Mouse (Mus musculus) spleen, adult 12 weeks (tissue): ENCODE data around the gene Ccdc194.

Experiments used
- DNase-seq: peaks from one replicate; pipeline ENCODE4 v3.0.0; 2022; ENCODE audit warnings: low spot score

The Ccdc194 gene

GRCm38 (mm10) chr8:71525226-71526050 lies at the start of gene Ccdc194:
Gene Ccdc194, minus strand, starts transcription at chr8:71525711.
- no peak for DNase-seq

- no peak for DNase-seq
Observed at GRCm38 (mm10) chr8:71575020-71575419, 49.5 kb upstream of the Ccdc194 start.

- no peak for DNase-seq
Observed at GRCm38 (mm10) chr8:71574426-71574825, 48.9 kb upstream of the Ccdc194 start.

- DNase-seq, result no peak
Observed at GRCm38 (mm10) chr8:71572847-71573633, 47.5 kb upstream of the Ccdc194 start.

- no peak for DNase-seq
Observed at GRCm38 (mm10) chr8:71572077-71572476, 46.6 kb upstream of the Ccdc194 start.

- DNase-seq, result peak; percentile 71
Observed at GRCm38 (mm10) chr8:71570291-71570954, 44.9 kb upstream of the Ccdc194 start.

GRCm38 (mm10) chr8:71569366-71570290 lies 44.1 kb upstream of the Ccdc194 start:
- peak; percentile 68 for DNase-seq

- DNase-seq, result no peak
Observed at GRCm38 (mm10) chr8:71568941-71569340, 43.4 kb upstream of the Ccdc194 start.

- no peak for DNase-seq
Observed at GRCm38 (mm10) chr8:71568387-71568937, 43.0 kb upstream of the Ccdc194 start, which contains the start of gene Slc27a1. Gene Slc27a1, plus strand, starts transcription at chr8:71568882.

GRCm38 (mm10) chr8:71567587-71567986 lies 42.1 kb upstream of the Ccdc194 start:
- DNase-seq, result no peak

GRCm38 (mm10) chr8:71566501-71566900 lies 41.0 kb upstream of the Ccdc194 start, which contains the start of gene Nxnl1:
Gene Nxnl1, minus strand, starts transcription at chr8:71566601.
- no peak for DNase-seq

- DNase-seq, result no peak
Observed at GRCm38 (mm10) chr8:71563992-71564391, 38.5 kb upstream of the Ccdc194 start.

- peak; percentile 64 for DNase-seq
Observed at GRCm38 (mm10) chr8:71562751-71563150, 37.2 kb upstream of the Ccdc194 start.

GRCm38 (mm10) chr8:71561401-71561800 lies 35.9 kb upstream of the Ccdc194 start:
- DNase-seq, result no peak

GRCm38 (mm10) chr8:71560765-71561164 lies 35.3 kb upstream of the Ccdc194 start:
- DNase-seq, result no peak

- DNase-seq, result no peak
Observed at GRCm38 (mm10) chr8:71560071-71560470, 34.6 kb upstream of the Ccdc194 start.

GRCm38 (mm10) chr8:71558958-71559690 lies 33.6 kb upstream of the Ccdc194 start:
- peak; percentile 40 for DNase-seq

GRCm38 (mm10) chr8:71558071-71558957 lies 32.8 kb upstream of the Ccdc194 start, which contains the start of gene Tmem221:
Gene Tmem221, minus strand, starts transcription at chr8:71558871.
- DNase-seq, result no peak

GRCm38 (mm10) chr8:71554644-71555043 lies 29.1 kb upstream of the Ccdc194 start:
- no peak for DNase-seq
